Mouse (Mus musculus): ENCODE measurements around the gene Gm28035. TPM values are rescaled to one million over a fixed set of nuclear protein-coding genes. Genes with fewer than 3 reads are reported as not detected.

Gm28035 gene
- 4.2 and 5.1 TPM in 2 replicates for total RNA-seq (2014; rRNA removed)
- 0.13 and 0.16 TPM in 2 replicates for polyA plus RNA-seq (2015; fragmentation: Nextera tagmentation; extraction: Ambion mirVana)

DNA sequence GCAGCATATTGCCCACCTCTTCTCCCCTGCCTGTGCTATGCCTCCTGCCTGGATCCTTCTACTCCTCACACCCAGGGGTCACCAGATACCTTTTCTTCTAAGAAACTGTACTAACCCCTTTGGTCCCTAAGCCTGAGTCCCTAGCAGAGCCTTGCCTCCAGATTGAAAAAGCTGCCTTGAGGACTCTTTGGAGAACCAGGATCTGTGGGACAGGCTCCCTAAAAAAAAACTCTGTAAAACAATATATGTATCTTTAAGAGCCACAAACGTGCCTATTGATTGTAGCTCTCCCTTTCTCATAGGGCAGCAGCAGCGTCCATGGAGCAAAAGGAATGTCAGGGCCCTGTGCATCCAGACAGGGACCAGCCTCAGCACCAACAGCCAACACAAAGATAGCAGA, at the start of gene Gm28035:
Gm28035 (plus strand) TSS at position 301 of the 400 bp plus-strand sequence.
- no peak within 1 kb of the TSS for H3K9ac ChIP-seq
- H3K9me3 ChIP-seq (ENCODE audit: low read length): no peaks in the 10 kb centered on the region
- 84% methylated on average over 2 of the region's 2 CpGs for WGBS
- TF ChIP-seq CTCF (IDR thresholded peaks at IDR 0.05; ENCODE audit: low read depth): no peak
- no peak within 1 kb of the TSS for H3K4me3 ChIP-seq (ENCODE audit: low read depth, low read length)
- peaks cover 13% of the 10 kb centered on the region for H3K4me1 ChIP-seq (ENCODE audit: insufficient read depth)
- H3K36me3 ChIP-seq (ENCODE audit: insufficient read depth): peaks cover 49% of the 10 kb centered on the region
- no peaks in the 10 kb centered on the region for H3K27me3 ChIP-seq (ENCODE audit: insufficient read depth, low read length)
- DNase-seq (no peak), ATAC-seq (no peak)
- no peak within 1 kb of the TSS for H3K4me2 ChIP-seq (ENCODE audit: low read depth)
- H3K27ac ChIP-seq (ENCODE audit: low read depth, low read length): no peak within 1 kb of the TSS

- Histone ChIP-seq H3K9me3 (ENCODE audit: low read length) (no peaks in the 10 kb centered on the region), H3K9ac (no peak overlapping the region), H3K36me3 (ENCODE audit: insufficient read depth) (peaks cover 8% of the 10 kb centered on the region; the same call in 1 of the 2 replicates), H3K27ac (ENCODE audit: low read depth, low read length) (no peak overlapping the region), H3K27me3 (ENCODE audit: insufficient read depth, low read length) (no peaks in the 10 kb centered on the region), H3K4me3 (ENCODE audit: low read depth, low read length) (no peak overlapping the region), H3K4me1 (ENCODE audit: insufficient read depth) (no peaks in the 10 kb centered on the region), H3K4me2 (ENCODE audit: low read depth) (no peak overlapping the region)
- no peak for DNase-seq
- TF ChIP-seq CTCF (IDR thresholded peaks at IDR 0.05; ENCODE audit: low read depth): no peak
- no peak for ATAC-seq
- WGBS: 86% methylated on average over 12 of the region's 12 CpGs
Measured at GRCm38 (mm10) chr2:30191790-30192580, 48.4 kb upstream of the Gm28035 start.

GRCm38 (mm10) chr2:30194656-30195055, 45.7 kb upstream of the Gm28035 start:
- WGBS: 48% methylated on average over 3 of the region's 3 CpGs

DNA sequence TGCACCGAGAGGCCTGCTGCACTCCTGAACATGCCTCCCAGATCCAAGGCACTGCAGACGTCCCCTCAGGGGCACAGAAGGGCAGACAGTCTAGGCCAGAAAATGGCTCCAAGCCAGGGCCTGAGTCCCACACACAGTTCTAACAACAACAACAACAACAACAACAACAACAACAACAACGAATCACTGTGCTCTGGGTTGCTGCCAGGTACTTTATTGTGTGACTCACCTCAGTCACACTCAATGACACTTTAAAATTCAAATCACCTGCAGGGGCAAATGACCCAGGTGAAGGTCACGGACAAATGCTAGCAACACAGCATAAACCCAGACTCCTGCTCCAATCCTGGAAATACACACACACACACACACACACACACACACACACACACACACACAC, 42.3 kb upstream of the Gm28035 start:
- no peak for ATAC-seq
- Histone ChIP-seq H3K4me2 (ENCODE audit: low read depth) (no peak overlapping the region), H3K27me3 (ENCODE audit: insufficient read depth, low read length) (no peaks in the 10 kb centered on the region), H3K27ac (ENCODE audit: low read depth, low read length) (no peak overlapping the region), H3K36me3 (ENCODE audit: insufficient read depth) (no peaks in the 10 kb centered on the region), H3K4me3 (ENCODE audit: low read depth, low read length) (no peak overlapping the region), H3K4me1 (ENCODE audit: insufficient read depth) (no peaks in the 10 kb centered on the region), H3K9ac (no peak overlapping the region), H3K9me3 (ENCODE audit: low read length) (no peaks in the 10 kb centered on the region)
- DNase-seq: no peak
- WGBS: 73% methylated on average over 4 of the region's 4 CpGs
- no peak for TF ChIP-seq CTCF (IDR thresholded peaks at IDR 0.05; ENCODE audit: low read depth)

More at GRCm38 (mm10) chr2:30194656-30195055, 45.7 kb upstream of the Gm28035 start:
- Histone ChIP-seq H3K4me3 (ENCODE audit: low read depth, low read length) (no peak overlapping the region), H3K4me1 (ENCODE audit: insufficient read depth) (no peaks in the 10 kb centered on the region), H3K27me3 (ENCODE audit: insufficient read depth, low read length) (no peaks in the 10 kb centered on the region), H3K9me3 (ENCODE audit: low read length) (no peaks in the 10 kb centered on the region), H3K9ac (no peak overlapping the region), H3K36me3 (ENCODE audit: insufficient read depth) (no peaks in the 10 kb centered on the region), H3K4me2 (ENCODE audit: low read depth) (no peak overlapping the region), H3K27ac (ENCODE audit: low read depth, low read length) (no peak overlapping the region)
- no peak for TF ChIP-seq CTCF (IDR thresholded peaks at IDR 0.05; ENCODE audit: low read depth)
- peak; percentile 38 for ATAC-seq
- DNase-seq: peak; percentile 10

DNA sequence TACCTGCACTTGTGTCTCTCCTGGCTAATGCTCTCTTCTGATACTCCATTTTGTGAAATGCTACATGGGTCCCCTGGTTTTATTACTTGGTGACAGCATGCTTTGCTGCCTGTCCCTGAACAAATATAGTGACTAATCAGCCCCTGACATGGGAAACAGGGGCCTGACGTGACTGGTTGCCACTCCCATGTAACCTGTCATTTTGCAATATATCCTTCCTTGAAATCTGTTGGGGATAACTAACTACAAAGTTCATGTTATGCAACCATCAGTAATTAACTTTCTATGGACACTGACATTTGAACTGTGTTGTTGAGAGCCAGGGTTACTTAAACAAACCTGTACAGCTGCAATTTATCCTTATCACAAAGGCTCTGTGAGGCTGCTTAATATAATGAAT, 40.4 kb upstream of the Gm28035 start:
- H3K27me3 ChIP-seq (ENCODE audit: insufficient read depth, low read length): no peaks in the 10 kb centered on the region
- DNase-seq (no peak), ATAC-seq (no peak)
- peaks cover 4% of the 10 kb centered on the region; the same call in 1 of the 2 replicates for H3K4me1 ChIP-seq (ENCODE audit: insufficient read depth)
- H3K36me3 ChIP-seq (ENCODE audit: insufficient read depth): no peaks in the 10 kb centered on the region
- 83% methylated on average over 1 of the region's 1 CpGs for WGBS
- no peaks in the 10 kb centered on the region for H3K9me3 ChIP-seq (ENCODE audit: low read length)
- H3K4me3 ChIP-seq (ENCODE audit: low read depth, low read length): no peak overlapping the region
- no peak overlapping the region for H3K27ac ChIP-seq (ENCODE audit: low read depth, low read length)
- no peak for TF ChIP-seq CTCF (IDR thresholded peaks at IDR 0.05; ENCODE audit: low read depth)
- H3K9ac ChIP-seq: no peak overlapping the region
- H3K4me2 ChIP-seq (ENCODE audit: low read depth): no peak overlapping the region

DNA sequence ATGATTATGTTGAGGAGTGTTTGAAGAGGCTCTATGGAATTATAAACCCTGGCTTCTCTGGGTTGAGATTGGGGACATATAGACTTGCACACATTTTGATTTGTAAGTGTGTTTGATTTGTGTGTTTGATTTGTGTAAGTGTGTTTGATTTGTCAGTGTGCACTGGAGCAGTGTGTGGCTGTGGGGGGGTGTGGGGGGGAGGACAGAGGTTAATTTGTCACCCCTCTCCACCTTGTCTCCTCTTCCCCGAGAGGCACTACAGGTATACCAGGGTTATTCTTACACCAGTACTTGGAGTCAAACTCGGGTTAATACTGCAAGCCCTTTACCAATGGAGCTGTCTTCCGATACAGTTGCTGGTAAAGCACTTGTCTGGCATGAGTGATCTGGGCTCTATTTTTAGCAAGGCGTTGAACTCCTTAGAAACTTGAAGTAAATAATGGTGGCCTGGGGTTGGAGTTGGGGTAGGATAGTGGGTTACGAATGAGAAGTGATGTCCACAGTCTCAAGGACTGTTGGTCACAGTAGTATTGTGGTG, 39.9 kb upstream of the Gm28035 start:
- Histone ChIP-seq H3K4me2 (ENCODE audit: low read depth) (no peak overlapping the region), H3K4me1 (ENCODE audit: insufficient read depth) (peaks cover 4% of the 10 kb centered on the region; the same call in 1 of the 2 replicates), H3K4me3 (ENCODE audit: low read depth, low read length) (no peak overlapping the region), H3K36me3 (ENCODE audit: insufficient read depth) (no peaks in the 10 kb centered on the region), H3K9me3 (ENCODE audit: low read length) (no peaks in the 10 kb centered on the region), H3K27ac (ENCODE audit: low read depth, low read length) (no peak overlapping the region), H3K27me3 (ENCODE audit: insufficient read depth, low read length) (no peaks in the 10 kb centered on the region), H3K9ac (no peak overlapping the region)
- DNase-seq: no peak
- ATAC-seq: no peak
- no peak for TF ChIP-seq CTCF (IDR thresholded peaks at IDR 0.05; ENCODE audit: low read depth)
- WGBS: 81% methylated on average over 5 of the region's 5 CpGs

- H3K4me1 ChIP-seq (ENCODE audit: insufficient read depth): peaks cover 8% of the 10 kb centered on the region; the same call in 1 of the 2 replicates
- no peaks in the 10 kb centered on the region for H3K9me3 ChIP-seq (ENCODE audit: low read length)
- no peak overlapping the region for H3K4me2 ChIP-seq (ENCODE audit: low read depth)
- H3K27me3 ChIP-seq (ENCODE audit: insufficient read depth, low read length): no peaks in the 10 kb centered on the region
- H3K27ac ChIP-seq (ENCODE audit: low read depth, low read length): no peak overlapping the region
- ATAC-seq: no peak
- TF ChIP-seq CTCF (IDR thresholded peaks at IDR 0.05; ENCODE audit: low read depth): peak; percentile 53
- WGBS: 80% methylated on average over 7 of the region's 7 CpGs
- DNase-seq: peak; percentile 10
- H3K4me3 ChIP-seq (ENCODE audit: low read depth, low read length): no peak overlapping the region
- H3K36me3 ChIP-seq (ENCODE audit: insufficient read depth): no peaks in the 10 kb centered on the region
- H3K9ac ChIP-seq: no peak overlapping the region
Measured at GRCm38 (mm10) chr2:30203439-30203838, 36.9 kb upstream of the Gm28035 start.

Data from forebrain, postnatal 0 days (tissue).